In genomic region chr16:14992461-14993107, GRCm38 (mm10) we compare ENCODE assay signal across 13 mouse cellular contexts.
DNase-seq lines count a peak whose midpoint lies in the region; ATAC-seq lines count a peak whose summit lies in the region.
"Had no signal": no experiment of that assay in that cellular context is flagged by ENCODE, and none has a peak within 500 bp of the region (broad histone marks: within the 10 kb centered on the region; RNA-seq: fewer than 3 reads in every experiment).

No protein-coding gene starts in this region.

- 76% methylated on average over 3 of the region's 3 CpGs for WGBS in forebrain, embryonic 14.5 days
- 78% methylated on average over 3 of the region's 3 CpGs for WGBS in forebrain, embryonic 11.5 days
- 30% methylated on average over 3 of the region's 3 CpGs for WGBS in heart, embryonic 16.5 days

- ATAC-seq in forebrain, embryonic 14.5 days: no peak
- ATAC-seq in forebrain, embryonic 11.5 days (replicated peaks; ENCODE audit: low FRiP score): no peak
- ATAC-seq in heart, embryonic 16.5 days (replicated peaks; ENCODE audit: extremely low read depth, insufficient read depth, low FRiP score): peak; percentile 69; the same call in 1 of the 2 replicates
- ATAC-seq: hindbrain, postnatal 0 days had no signal

- no peaks in the 10 kb centered on the region for H3K27me3 ChIP-seq in forebrain, embryonic 14.5 days (replicated peaks; ENCODE audit: control insufficient read depth, insufficient read depth, low read length)
- no peaks in the 10 kb centered on the region for H3K27me3 ChIP-seq in forebrain, embryonic 11.5 days (ENCODE audit: control insufficient read depth, insufficient read depth, low read length)
- no peaks in the 10 kb centered on the region for H3K27me3 ChIP-seq in heart, embryonic 16.5 days (ENCODE audit: control insufficient read depth, insufficient read depth, low read length)
- H3K27me3 ChIP-seq: limb, embryonic 15.5 days had no signal

- H3K4me3 ChIP-seq in forebrain, embryonic 14.5 days (ENCODE audit: low read depth, low read length): no peak overlapping the region
- no peak overlapping the region for H3K4me3 ChIP-seq in forebrain, embryonic 11.5 days (ENCODE audit: low read depth, low read length)
- no peak overlapping the region for H3K4me3 ChIP-seq in heart, embryonic 16.5 days (ENCODE audit: low read length)
- H3K4me3 ChIP-seq: gastrocnemius, adult 2 months; limb, embryonic 15.5 days had no signal

- H3K36me3 ChIP-seq in forebrain, embryonic 14.5 days (ENCODE audit: control insufficient read depth, insufficient read depth, low read length): no peaks in the 10 kb centered on the region
- no peaks in the 10 kb centered on the region for H3K36me3 ChIP-seq in forebrain, embryonic 11.5 days (ENCODE audit: control insufficient read depth, insufficient read depth, low read length)
- H3K36me3 ChIP-seq in heart, embryonic 16.5 days (ENCODE audit: control insufficient read depth, insufficient read depth): no peaks in the 10 kb centered on the region
- H3K36me3 ChIP-seq: limb, embryonic 15.5 days had no signal

- no peak overlapping the region for H3K27ac ChIP-seq in forebrain, embryonic 14.5 days (ENCODE audit: low read depth, low read length)
- no peak overlapping the region for H3K27ac ChIP-seq in forebrain, embryonic 11.5 days (ENCODE audit: low read depth, low read length)
- H3K27ac ChIP-seq in heart, embryonic 16.5 days (ENCODE audit: low read length): 0 out of 2 replicates have a peak overlapping the region, but pooled peaks have one; percentile 13
- H3K27ac ChIP-seq: gastrocnemius, adult 2 months; hindbrain, postnatal 0 days; limb, embryonic 15.5 days had no signal

- H3K9me3 ChIP-seq in forebrain, embryonic 14.5 days (replicated peaks; ENCODE audit: control insufficient read depth, low read length): no peaks in the 10 kb centered on the region
- no peaks in the 10 kb centered on the region for H3K9me3 ChIP-seq in forebrain, embryonic 11.5 days (ENCODE audit: control insufficient read depth, low read length)
- no peaks in the 10 kb centered on the region for H3K9me3 ChIP-seq in heart, embryonic 16.5 days (replicated peaks; ENCODE audit: control insufficient read depth, low read length)
- H3K9me3 ChIP-seq: limb, embryonic 15.5 days had no signal

- no peaks in the 10 kb centered on the region for H3K4me1 ChIP-seq in forebrain, embryonic 14.5 days (ENCODE audit: control insufficient read depth, insufficient read depth, low read length)
- H3K4me1 ChIP-seq in forebrain, embryonic 11.5 days (replicated peaks; ENCODE audit: control insufficient read depth, insufficient read depth, low read length): no peaks in the 10 kb centered on the region
- H3K4me1 ChIP-seq in heart, embryonic 16.5 days (ENCODE audit: control insufficient read depth, insufficient read depth, low read length): peaks cover 6% of the 10 kb centered on the region; the same call in 1 of the 2 replicates

- no peak overlapping the region for H3K9ac ChIP-seq in forebrain, embryonic 14.5 days (ENCODE audit: low read length)
- no peak overlapping the region for H3K9ac ChIP-seq in forebrain, embryonic 11.5 days (ENCODE audit: low read length)
- no peak overlapping the region for H3K9ac ChIP-seq in heart, embryonic 16.5 days (ENCODE audit: low read length)
- H3K9ac ChIP-seq: limb, embryonic 15.5 days had no signal

- DNase-seq in forebrain, embryonic 14.5 days (ENCODE audit: low spot score): peak; percentile 0
- no peak for DNase-seq in forebrain, embryonic 11.5 days (ENCODE audit: low spot score)
- peak; percentile 10 for DNase-seq in retina, postnatal 1 day
- no peak for DNase-seq in retina, embryonic 14.5 days (ENCODE audit: low spot score)
- peak; percentile 80 for DNase-seq in yolk sac, embryonic 10.5 days (ENCODE audit: low spot score)
- DNase-seq in frontal cortex, postnatal 25 days (ENCODE audit: low spot score in 2 of 2): no peak
- DNase-seq in adrenal gland, postnatal 14 days: no peak
- DNase-seq: cerebellum, postnatal 14 days; gastrocnemius, adult 2 months; kidney, postnatal 25 days had no signal

- H3K4me2 ChIP-seq in forebrain, embryonic 14.5 days (ENCODE audit: low read length): no peak overlapping the region
- no peak overlapping the region for H3K4me2 ChIP-seq in forebrain, embryonic 11.5 days (ENCODE audit: low read depth, low read length, severe bottlenecking)
- no peak overlapping the region for H3K4me2 ChIP-seq in heart, embryonic 16.5 days (ENCODE audit: low read depth, low read length)
- H3K4me2 ChIP-seq: limb, embryonic 15.5 days had no signal

Comparison
In these comparisons a context has a peak if more than half of its experiments do, and no peak if none do; other contexts are left out.
1. DNase-seq: peak in forebrain, embryonic 14.5 days (single experiment), retina, postnatal 1 day (single experiment) and yolk sac, embryonic 10.5 days (single experiment); none in forebrain, embryonic 11.5 days (single experiment), retina, embryonic 14.5 days (single experiment), frontal cortex, postnatal 25 days (0 of 2) and adrenal gland, postnatal 14 days (single experiment).